Mouse (Mus musculus) embryo, embryonic 10 days (tissue): ENCODE data around the gene Rbbp4.
A peak's percentile ranks its signal among the peaks of the same experiment; 100 is the strongest.

Source experiments
- DNase-seq: peaks from one replicate; pipeline ENCODE4 v3.0.0-alpha.2; 2015; ENCODE audit warnings: low spot score

Rbbp4 gene

DNA sequence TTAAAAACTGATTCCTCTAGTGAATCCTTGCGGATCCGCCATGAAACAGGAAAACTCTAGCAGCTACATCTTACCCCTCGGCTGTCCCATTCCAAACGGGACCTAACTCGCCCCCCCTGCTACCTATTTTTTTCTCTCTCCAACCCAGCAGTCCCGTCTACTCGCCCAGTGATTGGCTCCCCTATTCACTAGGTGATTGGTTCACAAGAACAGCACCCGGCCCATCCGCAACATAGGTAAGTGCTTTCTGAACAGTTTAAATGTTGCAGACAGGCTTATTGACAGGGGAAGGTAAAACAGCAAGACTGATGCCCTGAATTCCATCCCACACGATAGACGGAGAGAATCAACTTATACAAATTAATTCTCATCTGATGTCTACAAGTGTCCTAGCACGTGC lies 18.0 kb upstream of the Rbbp4 start:
- DNase-seq, result no peak

DNA sequence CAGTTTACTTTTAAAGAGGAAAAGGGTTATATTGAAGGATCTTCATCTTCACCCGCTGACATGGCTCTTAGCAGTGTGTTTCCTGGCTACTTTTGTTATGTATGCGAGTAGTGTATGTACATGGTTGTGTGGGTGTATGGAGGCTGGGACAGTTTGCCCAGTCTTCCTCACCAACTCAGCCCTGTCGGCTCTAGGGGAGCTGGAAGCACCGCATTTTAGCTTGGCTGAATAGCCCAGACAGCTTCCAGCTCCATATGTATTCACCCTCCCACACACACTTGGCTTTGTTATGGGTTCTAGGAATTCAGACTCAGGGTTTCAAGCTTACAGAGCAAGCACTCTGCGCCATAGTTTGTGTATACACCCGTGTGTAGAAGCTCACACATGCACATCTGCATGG lies 15.9 kb upstream of the Rbbp4 start:
- no peak for DNase-seq

DNA sequence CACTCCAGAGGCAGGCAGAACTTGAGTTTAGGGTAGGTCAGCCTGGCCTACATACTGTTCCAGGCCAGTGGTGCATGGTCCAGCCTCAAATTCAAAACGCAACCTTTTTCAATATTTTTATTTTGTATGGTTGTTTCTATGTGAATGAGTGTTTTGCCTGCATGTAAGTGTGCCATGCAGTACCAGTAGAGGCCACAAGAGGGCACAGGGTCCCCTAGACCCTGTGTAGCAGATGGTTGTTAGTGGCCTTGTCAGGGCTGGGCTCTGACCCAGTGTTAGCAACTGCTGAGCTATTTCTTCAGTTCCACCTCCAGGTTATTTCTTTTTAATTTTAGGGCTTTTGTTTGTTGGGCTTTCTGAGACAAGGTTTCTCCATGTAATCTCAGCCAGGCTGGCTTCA lies 15.5 kb upstream of the Rbbp4 start:
- DNase-seq, result peak; percentile 91

DNA sequence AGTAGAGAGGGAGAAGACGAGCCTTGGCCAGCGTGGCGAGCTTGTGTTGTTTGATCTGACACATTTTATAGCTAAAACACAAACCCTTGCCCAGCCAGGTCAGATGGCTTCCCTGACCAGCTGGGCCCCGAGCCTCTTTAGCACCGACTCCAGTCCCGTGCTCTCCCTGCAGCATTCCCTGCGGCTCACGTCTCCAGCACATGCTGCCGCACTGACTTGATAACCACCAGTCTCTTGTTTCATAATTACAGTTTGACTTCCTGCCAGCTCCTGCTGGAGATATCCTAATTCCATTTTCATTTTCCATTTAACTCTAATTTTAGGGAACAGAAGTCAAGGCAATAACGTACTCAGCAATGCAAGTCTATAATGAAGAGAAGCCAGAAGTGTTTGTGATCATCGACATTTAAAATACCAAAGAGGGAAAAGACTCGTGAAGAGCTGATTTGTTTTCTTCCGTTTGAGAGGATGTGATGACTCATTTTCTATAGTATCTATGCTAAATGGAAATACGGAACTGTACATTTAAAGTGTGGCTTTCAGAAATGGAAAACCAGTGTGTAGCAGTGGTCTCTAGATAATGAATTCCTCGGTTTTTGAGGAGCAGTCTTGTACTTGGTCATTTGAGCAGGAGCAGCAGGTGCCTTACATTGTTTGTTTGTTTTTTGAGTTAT lies 11.4 kb upstream of the Rbbp4 start:
- DNase-seq, result no peak

DNA sequence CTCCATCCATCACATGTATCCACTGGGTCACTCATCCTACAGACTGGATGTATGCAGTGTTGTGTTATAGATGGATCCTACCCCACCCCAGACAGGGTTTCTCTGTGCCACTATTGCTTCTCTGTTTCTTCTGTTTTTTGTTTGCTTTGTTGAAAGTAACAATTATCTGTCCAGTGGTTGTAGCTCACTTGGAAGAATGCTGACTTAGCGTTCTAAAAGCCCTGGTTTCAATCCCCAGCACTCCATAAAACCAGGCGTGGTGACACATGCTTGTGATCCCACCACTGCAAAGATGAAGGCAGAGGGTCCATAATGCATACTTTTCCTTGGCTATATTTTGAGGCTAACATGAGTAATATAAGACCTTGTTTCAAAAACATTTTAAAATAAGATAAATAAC lies 7.5 kb upstream of the Rbbp4 start:
- no peak for DNase-seq

DNA sequence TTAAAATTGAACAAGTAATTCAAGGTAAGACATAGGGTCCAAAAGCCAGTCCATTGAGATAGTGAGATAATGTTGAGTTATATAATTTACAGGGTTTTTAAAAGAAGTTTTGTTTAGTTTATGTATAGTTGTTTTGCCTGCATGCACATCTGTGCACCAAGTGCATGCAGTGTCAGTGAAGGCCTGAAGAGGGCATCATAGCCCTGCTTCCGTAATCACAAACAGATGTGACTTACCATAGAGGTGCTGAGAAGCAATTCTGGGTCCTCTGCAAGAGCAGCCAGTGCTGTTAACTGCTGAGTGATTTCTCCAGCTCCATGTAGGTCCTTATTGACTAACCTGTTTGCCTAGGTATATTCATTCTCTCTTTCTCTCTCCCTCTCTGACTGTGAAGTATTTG lies 6.7 kb upstream of the Rbbp4 start:
- DNase-seq, result no peak

DNA sequence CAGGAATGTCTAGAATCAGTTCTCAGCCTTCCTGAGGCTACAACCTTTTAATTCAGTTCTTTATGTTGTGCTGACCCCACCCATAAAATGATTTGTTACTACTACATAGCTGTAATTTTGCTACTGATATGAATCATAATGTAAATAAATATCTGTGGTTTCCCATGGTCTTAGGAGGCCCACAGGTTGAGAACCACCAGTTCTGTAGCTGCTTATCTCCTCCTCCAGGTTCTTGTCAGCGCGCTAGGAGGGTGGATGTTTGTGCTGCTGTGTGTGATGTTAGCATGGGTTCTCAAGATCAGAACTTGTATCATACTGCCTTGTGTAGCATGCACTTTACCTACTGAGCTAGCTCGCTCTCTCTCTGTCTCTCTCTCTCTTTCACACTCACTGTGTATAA lies 4.6 kb upstream of the Rbbp4 start:
- DNase-seq, result no peak

DNA sequence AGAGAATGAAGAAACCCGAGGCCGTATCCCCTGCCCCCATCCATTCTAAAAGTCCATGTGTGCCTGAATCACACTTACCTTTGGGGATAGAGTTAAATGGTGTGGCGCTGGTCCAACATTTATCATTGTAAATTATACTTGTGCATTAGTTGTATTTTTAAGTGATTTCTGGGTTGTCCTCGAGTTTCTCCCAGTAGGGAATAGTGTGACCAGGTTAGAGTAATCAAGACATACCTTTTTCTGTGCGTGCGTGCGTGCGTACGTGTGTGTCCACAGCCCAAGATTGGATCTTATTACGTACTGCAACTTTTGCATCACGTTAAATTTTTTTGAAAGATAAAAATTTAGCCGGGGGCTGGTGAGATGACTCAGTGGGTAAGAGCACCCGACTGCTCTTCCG lies 1.1 kb upstream of the Rbbp4 start:
- DNase-seq, result no peak

DNA sequence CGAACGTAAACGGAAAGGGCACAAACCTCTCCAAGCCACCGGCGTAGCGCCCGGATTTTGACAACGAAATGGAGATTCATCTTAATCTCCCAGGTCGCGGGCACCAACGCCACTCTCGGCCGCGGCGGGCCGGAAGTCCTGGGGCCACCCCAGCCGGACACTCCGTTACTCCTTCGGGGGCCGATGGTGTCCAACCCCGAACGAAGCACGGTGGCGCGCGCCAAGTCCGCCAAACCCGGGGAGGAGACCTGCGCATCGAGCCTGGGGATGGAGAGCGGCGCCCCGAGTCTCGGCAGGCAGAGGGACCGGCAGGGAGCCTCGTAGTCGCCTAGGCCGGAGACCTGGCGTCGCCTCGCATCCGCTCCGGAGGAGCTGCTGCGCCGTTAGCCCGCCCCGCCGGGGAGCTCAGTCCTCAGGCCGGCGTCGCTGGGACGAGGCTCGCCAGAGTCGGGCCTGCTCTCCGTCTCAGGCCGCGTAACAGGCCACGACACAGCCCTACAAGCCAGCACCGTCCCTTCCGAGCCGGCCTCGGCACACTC lies 424 bp downstream of the Rbbp4 start:
- DNase-seq, result peak; percentile 71

DNA sequence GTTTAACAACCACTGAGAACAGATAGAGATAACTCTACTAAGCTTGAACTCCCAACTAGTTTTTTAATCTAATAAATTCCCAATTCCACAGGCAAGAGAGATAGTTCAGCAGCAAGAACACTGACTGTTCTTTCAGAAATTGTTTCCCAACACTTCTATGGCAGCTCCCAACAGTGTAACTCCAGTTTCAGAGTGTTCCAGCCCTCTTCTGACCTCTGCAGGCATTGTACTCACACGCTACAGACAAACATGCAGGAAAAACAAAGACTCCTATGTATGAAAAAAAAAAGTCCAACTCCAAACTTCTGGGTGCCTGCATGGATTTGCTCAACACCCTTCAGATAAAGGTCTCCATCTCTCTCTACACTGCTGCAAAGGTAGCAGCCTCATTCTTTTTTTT lies 2.3 kb downstream of the Rbbp4 start:
- no peak for DNase-seq

DNA sequence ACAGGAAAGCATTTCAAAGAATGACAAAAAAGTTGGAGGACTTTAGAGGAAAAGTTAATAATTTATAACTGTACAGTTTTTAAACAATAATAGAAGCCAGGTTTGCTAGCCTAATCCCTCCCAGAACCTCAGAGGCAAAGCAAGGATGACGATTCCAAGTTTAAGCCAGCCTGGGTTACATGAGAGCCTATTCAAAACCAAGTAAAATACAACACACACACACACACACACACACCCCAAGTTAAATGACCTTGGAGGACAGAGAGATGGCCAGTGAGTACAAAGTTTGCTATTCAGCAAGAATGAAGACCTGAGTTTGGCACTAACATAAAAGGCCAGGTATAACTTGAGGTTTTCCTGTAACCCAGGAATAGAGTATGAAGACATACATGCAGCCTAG lies 9.0 kb downstream of the Rbbp4 start:
- no peak for DNase-seq

DNA sequence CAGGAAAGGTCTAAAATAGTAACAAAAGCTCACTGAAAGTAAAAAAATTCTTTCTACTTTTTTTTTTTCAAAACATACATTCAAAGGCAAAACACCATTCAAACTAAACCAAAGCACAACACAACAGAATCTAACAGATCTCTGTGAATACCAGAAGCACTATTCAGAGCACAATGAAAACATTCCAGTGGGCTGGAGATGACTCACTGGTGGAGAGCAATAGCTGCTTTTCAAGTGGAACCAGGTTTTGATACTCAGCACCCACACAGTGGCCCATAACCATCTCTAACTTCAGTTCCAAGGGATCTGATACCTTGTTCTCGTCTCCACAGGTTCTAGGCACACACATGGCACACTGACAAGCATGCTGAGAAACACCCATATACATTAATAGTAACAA lies 10.4 kb downstream of the Rbbp4 start:
- DNase-seq, result no peak

DNA sequence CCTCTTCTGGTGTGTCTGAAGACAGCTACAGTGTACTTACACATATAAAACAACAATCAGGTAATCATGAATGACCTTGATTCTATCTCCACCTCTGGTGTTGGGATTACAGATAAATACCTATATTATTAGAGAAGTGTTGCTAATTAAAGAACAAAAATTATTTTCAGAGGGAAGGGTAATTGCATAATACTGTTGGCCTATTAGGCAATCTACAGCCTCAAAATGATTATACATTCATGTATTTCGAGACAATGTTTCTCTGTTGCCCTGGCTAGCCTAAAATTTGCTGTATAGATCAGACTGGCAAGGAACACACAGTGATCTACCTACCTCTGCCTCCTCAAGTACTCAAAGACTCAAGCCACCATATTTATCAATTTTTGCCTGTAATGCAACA lies 11.7 kb downstream of the Rbbp4 start:
- DNase-seq, result no peak

DNA sequence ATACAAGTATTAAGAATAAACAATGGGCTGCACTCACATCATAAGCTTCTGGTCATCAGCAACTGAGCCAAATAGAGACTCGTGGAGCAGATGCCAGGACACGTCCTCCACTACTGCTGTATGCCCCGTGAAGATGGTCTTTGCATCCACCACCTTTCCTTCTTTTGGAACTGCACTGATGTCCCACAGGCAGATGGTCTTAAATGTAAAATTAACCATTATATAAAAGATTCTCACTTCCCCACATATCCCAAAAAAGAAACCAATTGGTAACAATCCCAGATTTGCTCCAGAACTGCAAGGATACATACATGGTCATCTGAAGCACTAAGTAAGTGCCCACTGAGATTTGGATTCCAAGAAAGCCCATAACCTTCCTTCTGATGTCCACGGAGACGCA lies 13.1 kb downstream of the Rbbp4 start:
- DNase-seq, result no peak

DNA sequence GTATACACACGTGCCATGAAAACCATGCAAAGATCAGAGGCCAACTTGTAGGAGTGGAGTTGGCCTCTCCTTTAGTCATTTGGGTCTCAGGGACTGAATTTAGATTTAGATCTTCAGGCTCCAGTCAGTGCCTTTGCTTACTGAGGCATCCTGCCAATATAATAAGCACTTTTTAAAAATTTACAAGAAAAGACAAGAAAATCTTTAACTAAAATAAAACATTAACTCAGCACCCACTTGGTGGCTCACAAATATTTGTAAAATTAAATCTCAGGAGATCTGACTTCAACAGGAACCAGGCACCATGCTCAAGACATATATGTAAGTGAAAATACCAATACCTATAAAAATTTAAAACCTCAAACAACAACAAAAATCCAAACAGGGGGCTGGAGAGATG lies 14.3 kb downstream of the Rbbp4 start:
- no peak for DNase-seq

DNA sequence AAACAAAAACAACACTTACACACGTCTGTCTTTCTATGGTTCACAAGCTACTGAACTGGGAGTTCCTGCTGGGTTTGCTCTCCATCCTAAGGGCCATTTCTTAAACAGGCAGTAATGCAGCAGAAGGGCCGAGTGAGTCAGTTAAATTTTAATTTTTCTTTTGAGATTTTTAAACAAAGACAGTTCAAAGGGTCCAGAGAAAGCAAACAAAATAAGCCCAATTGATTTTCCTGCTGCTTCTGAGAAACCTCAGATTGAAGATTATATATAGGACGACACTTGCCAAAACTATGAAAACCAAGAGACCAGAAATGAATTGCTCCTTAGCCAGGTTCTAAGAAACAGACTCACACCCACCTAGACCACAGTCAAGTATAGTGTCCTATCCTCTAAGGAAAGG lies 21.3 kb downstream of the Rbbp4 start:
- no peak for DNase-seq

DNA sequence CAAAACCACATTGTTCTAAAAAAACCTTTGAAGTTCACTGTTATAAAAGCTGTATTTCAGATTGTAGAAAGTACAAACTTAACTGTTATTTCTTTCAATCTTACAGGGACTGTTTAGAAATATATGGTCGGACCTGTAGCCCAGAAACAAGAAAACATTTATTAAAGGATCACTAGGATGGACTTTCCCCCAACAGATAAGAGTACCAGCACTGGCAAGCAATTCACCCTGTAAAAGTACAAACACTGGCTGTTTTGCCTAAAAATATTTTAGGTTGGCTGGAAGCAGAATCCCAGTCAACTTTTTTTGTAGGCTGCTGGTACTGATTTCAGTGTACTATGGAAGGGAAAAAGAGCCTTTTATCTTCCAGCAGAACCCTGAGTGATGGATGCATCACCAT lies 27.2 kb downstream of the Rbbp4 start:
- DNase-seq, result no peak

DNA sequence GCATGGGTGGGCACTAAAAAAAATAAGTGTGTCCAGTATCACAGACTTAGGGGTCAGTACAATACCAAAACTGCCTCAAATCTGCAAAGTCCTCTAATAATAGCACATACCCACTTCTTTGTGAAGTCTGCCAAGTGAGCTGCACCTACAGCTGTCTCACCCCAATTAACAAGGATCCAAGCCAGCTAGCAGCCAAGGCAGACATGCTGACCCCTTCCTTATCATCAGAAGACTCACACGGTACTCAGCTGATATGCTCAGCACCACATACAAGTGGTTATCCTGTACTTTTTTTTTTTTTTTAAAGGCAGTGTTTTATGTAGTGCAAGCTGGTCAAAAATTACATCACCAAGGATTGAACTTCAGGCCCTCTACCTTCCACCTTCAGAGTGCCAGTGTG lies 30.9 kb downstream of the Rbbp4 start:
- DNase-seq, result no peak

DNA sequence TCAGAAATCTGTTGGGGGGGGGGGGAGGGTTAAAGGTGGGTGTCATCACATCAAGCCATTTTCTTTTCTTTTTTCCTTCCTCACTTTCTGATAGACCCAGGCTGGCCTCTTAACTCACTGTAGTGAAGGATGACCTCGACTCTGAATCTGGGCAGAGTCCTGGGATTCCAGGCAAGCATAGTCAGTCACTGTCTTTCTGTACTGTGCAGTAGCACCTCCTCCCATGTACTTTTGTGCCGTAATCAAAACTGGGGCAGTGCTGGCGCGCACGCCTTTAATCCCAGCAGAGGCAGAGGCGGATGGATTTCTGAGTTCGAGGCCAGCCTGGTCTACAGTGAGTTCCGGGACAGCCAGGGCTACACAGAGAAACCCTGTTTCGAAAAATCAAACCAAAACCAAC lies 31.4 kb downstream of the Rbbp4 start:
- DNase-seq, result no peak

DNA sequence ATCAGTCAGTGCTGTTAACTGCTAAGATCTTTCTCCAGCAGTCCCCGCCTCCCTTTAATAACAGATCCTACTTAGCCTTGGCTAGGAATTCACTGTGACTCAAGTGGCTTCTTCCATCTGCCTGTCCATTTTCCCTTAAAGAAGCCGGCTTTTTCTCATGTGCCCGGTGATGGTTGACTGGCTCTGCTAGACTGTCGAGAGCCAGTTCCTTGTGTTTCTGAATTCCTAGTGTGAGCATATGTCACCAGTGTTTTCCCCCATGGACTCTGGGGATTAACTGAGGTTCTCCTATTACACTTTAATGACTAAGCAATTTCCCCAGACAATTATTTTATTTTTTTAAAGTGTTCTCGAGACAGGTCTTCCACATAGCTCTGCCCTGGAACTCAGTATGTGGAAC lies 31.8 kb downstream of the Rbbp4 start:
- DNase-seq, result no peak

DNA sequence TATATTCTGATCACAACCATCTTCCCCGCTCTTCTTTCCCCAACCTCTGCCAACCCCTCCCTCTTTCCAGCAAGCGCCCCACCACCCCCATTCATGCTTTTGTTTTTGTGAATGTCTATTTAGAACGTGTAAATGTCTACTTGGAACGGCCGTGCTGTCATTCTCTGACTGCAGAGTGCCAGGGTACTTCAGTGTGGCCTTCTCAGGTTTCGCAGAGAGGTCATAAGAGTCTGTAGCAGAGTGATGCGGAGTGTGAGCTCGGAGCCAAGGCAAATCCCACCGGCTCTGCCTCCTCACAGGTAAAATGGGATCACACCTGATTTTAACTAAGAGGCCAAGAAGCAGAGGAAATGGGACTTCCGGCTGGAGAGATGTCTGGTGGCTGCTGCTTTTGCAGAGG lies 36.0 kb downstream of the Rbbp4 start:
- no peak for DNase-seq

DNA sequence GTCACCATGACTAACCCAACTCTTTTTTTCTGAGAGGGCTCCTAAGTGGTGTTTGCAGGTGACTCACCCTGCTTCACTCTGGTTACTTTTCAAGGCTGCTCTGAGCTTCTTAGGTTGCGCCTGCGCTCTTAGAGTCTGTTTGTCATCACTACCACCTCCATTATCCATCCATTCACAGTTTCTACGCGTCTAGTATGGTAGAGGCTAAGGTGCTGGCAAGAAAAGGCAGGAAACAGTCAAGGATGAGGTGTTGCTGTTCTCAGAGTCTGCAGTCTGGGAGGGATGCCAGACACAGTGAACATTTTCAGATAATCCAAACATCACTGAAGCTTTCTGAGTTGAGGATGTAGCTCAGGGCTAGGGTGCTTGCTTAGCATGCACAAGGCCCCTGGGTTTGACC lies 37.4 kb downstream of the Rbbp4 start:
- no peak for DNase-seq

DNA sequence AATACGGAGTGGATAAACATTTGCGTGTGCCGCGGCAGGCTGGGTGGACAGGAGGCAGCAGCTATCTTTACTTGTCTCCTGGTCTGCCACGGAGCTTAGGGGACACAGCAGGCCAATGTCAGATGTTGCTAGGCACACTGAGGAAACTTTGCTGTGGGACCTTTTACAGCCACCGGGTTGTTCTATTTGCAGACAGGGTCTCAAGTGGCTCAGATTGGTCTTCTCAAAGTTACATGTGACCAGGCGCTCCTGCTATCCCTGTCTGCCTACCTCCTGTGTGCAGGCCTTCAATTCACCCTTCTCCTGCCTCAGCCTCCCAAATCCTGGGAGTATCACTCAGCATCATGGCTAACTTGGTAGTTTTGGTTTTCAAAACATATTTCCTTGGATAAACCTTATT lies 39.1 kb downstream of the Rbbp4 start:
- DNase-seq, result no peak

DNA sequence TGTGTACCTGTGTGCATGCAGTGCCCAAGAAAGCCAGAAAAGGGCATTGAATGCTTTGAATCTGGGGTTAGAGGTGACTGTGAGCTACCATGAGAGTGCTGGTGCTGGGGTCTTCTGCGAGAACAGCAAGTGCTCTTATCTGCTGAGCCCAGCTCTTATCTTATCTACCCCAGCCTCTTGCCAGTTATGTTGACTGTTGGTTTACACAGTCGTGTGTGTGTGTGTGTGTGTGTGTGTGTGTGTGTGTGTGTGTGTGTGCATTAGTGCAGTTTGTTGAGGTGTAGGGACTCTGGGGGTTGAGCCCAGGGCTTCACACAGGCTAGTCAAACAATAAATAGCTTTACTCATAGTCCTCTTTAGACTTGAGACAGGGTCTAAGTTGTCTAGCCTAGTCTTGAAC lies 40.0 kb downstream of the Rbbp4 start:
- no peak for DNase-seq

DNA sequence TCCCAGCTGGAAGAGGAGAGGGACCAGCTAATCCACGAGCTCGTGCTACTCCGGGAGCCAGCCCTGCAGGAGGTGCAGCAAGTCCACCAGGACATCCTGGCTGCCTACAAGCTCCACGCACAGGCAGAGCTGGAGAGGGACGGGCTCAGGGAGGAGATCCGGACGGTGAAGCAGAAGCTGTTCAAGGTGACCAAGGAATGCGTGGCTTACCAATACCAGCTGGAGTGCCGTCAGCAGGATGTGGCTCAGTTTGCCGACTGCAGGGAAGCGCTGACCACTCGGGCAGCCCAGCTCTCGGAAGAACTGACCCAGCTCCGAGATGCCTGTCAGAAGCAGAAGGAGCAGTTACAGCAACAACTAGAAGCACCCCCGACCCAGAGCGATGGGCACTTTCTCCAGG lies 41.5 kb downstream of the Rbbp4 start:
- DNase-seq, result peak; percentile 43
